Mouse (Mus musculus) lung, adult 2 months (tissue): ENCODE data around the gene Syf2.

Experiments
- CTCF ChIP-seq: fragments of 200-500 bp; IDR thresholded peaks from 2 replicates; pipeline ENCODE4 v1.5.1; 2011; ENCODE audit warnings: mild to moderate bottlenecking, low read length, control low read depth; ENCODE audit not compliant: insufficient read depth
- POLR2A ChIP-seq: fragments of 200-500 bp; IDR thresholded peaks from 2 replicates; pipeline ENCODE4 v1.6.1; 2011; ENCODE audit warnings: low read depth, mild to moderate bottlenecking, control low read depth, low read length, borderline replicate concordance; ENCODE audit errors: extremely low read depth

- TF ChIP-seq CTCF = no peak
- no peak for TF ChIP-seq POLR2A
Observed at GRCm38 (mm10) chr4:134978930-134979329, 48.2 kb downstream of the Syf2 start.
